Mouse (Mus musculus): ENCODE results near the gene Fezf2.

GRCm38 (mm10) chr14:12333622-12334021 lies 14.4 kb downstream of the Fezf2 start:
- no peak for TF ChIP-seq CTCF (IDR thresholded peaks at IDR 0.05; ENCODE audit: borderline replicate concordance, control insufficient read depth, extremely low read depth, insufficient read depth, low read length, poor library complexity)
- no peak for TF ChIP-seq POLR2A (IDR thresholded peaks at IDR 0.05; ENCODE audit: control insufficient read depth, extremely low read depth, insufficient read depth, low read length, poor library complexity)

All from thymus, adult 2 months (tissue).